Mouse (Mus musculus) erythroblast, embryonic 14.5 days (primary cell): ENCODE data around the gene Lrrc23.

ENCODE experiments used
- GATA1 ChIP-seq: IDR thresholded peaks from 2 replicates; pipeline ENCODE4 v1.6.1; 2012; ENCODE audit warnings: low read length, inconsistent platforms, mixed read lengths
- TAL1 ChIP-seq: IDR thresholded peaks from 3 replicates; pipeline ENCODE4 v1.6.1; 2012; ENCODE audit warnings: low read length, inconsistent platforms, mixed read lengths

DNA sequence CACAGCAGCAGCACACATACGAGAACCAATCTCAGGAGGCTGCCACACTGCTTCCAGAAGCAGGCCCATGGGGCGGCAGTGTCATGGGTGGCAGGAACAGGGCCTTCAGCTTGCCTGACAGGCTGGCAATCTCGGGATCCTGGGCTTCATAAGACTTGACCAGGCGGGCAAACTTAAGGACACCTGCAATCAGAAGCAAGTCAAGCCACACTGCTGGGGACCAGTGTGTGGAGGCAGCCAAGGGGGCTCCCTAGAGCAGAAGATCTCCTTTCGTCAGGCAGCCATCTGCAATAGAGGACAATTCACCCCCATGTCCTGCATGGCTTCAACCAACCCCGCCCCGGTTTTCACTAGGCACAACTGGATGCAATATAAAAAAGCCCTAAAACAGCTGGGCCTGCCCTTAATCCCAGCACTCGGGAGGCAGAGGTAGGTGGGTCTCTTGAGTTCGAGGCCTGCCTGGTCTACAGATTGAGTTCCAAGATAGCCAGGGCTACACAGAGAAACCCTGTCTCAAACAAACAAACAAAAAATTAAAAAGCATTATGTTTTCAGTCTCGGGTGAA is 40.2 kb downstream of the Lrrc23 start:
- TF ChIP-seq GATA1 (no peak), TAL1 (no peak)
